Mouse (Mus musculus): ENCODE results near the gene Trim71. TPM values are rescaled to one million over a fixed set of nuclear protein-coding genes. Genes with fewer than 3 reads are reported as not detected.
"Not testable (repeated sequence)": the region's sequence is repeated elsewhere in the genome, so short reads cannot be mapped to it uniquely, and the experiment has no call there.

The Trim71 gene
- polyA plus RNA-seq, 1 experiment from 2014 or later: 3.1 TPM

DNA sequence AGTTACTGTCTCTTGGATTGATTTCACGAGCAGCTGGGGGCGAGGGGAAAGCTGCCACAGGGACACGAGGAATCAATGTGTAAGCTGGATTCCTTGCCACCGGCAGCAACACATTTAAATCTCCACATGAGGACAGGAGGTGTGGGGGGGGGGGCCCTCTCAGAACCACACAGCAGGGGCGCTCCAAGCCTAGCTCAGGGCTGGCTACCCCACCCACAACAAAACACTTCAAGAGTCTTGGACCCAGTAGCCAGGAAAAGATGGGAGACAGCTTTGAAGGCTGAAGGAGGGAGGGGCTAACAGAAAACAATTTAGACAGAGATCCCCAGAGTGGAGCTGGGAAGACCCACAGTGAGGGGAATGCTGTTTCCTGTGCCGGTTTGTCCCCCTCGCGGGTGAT is 38.3 kb downstream of the Trim71 start:
- peaks cover 19% of the 10 kb centered on the region for H3K4me1 ChIP-seq (replicated peaks; ENCODE audit: control insufficient read depth, insufficient read depth, low read length)

DNA sequence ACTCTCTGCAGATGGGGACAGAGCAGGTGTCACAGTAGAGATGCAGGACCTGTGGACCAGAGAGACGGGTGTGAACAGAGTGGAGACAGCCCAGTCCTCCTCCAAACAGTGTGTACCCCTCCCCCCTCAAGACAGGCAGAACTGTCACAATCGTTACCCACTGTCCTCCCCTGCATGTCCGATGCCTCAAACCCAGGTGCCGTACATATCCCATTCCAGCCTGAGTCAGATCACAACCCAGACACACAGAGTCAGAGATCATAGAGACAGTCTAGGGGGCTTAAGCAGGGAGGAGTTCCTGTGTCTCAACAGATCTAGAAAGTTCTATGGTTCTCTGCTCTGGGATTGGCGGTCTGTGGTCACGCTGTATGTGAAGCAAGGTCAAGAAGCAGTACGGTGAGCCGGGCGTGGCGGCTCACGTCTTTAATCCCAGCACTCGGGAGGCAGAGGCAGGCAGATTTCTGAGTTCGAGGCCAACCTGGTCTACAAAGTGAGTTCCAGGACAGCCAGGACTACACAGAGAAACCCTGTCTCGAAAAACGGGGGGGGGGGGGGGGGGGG is 39.0 kb downstream of the Trim71 start:
- DNase-seq (ENCODE audit: low spot score) (no peak), ATAC-seq (replicated peaks; ENCODE audit: low FRiP score) (no peak)
- no peak overlapping the region for H3K9ac ChIP-seq (ENCODE audit: low read depth, low read length)
- WGBS: 84% methylated on average over 14 of the region's 15 CpGs
- H3K4me3 ChIP-seq (ENCODE audit: low read depth, low read length): no peak overlapping the region
- no peaks in the 10 kb centered on the region for H3K9me3 ChIP-seq (ENCODE audit: control insufficient read depth, low read length)
- H3K36me3 ChIP-seq (ENCODE audit: control insufficient read depth, insufficient read depth, low read length): no peaks in the 10 kb centered on the region; the same call in 1 of the 2 replicates
- H3K27me3 ChIP-seq (replicated peaks; ENCODE audit: control insufficient read depth, insufficient read depth, low read length): no peaks in the 10 kb centered on the region
- H3K4me2 ChIP-seq: no peak overlapping the region
- H3K4me1 ChIP-seq (replicated peaks; ENCODE audit: control insufficient read depth, insufficient read depth, low read length): peaks cover 16% of the 10 kb centered on the region
- H3K27ac ChIP-seq (ENCODE audit: low read depth, low read length): no peak overlapping the region

More for the DNA sequence above, 38.3 kb downstream of the Trim71 start:
- Histone ChIP-seq H3K9me3 (ENCODE audit: control insufficient read depth, low read length) (no peaks in the 10 kb centered on the region), H3K27me3 (replicated peaks; ENCODE audit: control insufficient read depth, insufficient read depth, low read length) (no peaks in the 10 kb centered on the region), H3K9ac (ENCODE audit: low read depth, low read length) (no peak overlapping the region), H3K4me3 (ENCODE audit: low read depth, low read length) (no peak overlapping the region), H3K27ac (ENCODE audit: low read depth, low read length) (no peak overlapping the region), H3K4me2 (no peak overlapping the region), H3K36me3 (ENCODE audit: control insufficient read depth, insufficient read depth, low read length) (no peaks in the 10 kb centered on the region; the same call in 1 of the 2 replicates)
- 40% methylated on average over 8 of the region's 8 CpGs for WGBS
- ATAC-seq (replicated peaks; ENCODE audit: low FRiP score) (no peak), DNase-seq (ENCODE audit: low spot score) (no peak)

DNA sequence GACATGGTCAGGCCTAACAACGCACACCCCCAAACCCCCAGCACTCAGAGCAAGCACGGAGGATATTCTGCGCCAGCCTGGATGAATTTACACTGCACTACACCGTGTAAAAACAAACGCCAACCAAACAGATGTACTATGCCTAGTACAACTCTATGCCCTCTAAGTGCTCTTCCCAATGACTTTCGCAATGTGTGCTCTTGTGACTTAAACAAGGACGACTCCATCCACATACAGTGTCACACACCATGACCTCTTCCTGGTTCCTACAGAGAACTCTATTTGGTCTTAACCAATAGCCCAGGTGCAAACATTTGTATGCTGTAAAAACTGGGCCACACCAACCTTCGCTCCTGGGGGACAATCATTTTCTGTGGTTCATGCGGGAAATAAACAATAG is 41.7 kb downstream of the Trim71 start:
- DNase-seq (ENCODE audit: low spot score): no peak

DNA sequence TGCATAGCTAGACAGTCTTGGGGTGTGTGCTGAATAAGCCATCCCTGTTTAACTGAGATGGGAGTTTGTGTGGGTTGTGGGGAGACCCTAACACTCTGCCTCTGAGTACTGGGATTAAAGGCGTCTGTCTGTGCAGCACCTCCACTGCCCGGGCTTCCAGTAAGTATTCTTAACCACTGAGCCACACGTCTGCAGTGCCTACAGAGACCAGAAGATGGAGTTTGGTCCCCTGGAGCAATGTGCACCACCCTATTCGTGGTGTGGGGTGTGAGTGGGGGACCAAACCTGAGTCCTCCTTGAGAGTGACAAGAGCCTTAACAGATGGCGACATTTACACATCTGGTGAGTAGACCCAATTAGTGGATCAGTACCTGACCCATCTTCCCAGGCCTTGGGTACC is 42.1 kb downstream of the Trim71 start:
- Histone ChIP-seq H3K4me2 (no peak overlapping the region), H3K9ac (ENCODE audit: low read depth, low read length) (no peak overlapping the region), H3K27me3 (replicated peaks; ENCODE audit: control insufficient read depth, insufficient read depth, low read length) (no peaks in the 10 kb centered on the region), H3K4me1 (replicated peaks; ENCODE audit: control insufficient read depth, insufficient read depth, low read length) (peaks cover 6% of the 10 kb centered on the region), H3K36me3 (ENCODE audit: control insufficient read depth, insufficient read depth, low read length) (no peaks in the 10 kb centered on the region; the same call in 1 of the 2 replicates), H3K9me3 (ENCODE audit: control insufficient read depth, low read length) (no peaks in the 10 kb centered on the region), H3K27ac (ENCODE audit: low read depth, low read length) (no peak overlapping the region), H3K4me3 (ENCODE audit: low read depth, low read length) (no peak overlapping the region)
- no peak for ATAC-seq (replicated peaks; ENCODE audit: low FRiP score)
- 55% methylated on average over 5 of the region's 5 CpGs for WGBS
- DNase-seq (ENCODE audit: low spot score): no peak

More for the DNA sequence above, 41.7 kb downstream of the Trim71 start:
- H3K36me3 ChIP-seq (ENCODE audit: control insufficient read depth, insufficient read depth, low read length): no peaks in the 10 kb centered on the region; the same call in 1 of the 2 replicates
- WGBS: 76% methylated on average over 9 of the region's 9 CpGs
- peaks cover 8% of the 10 kb centered on the region for H3K4me1 ChIP-seq (replicated peaks; ENCODE audit: control insufficient read depth, insufficient read depth, low read length)
- no peaks in the 10 kb centered on the region for H3K9me3 ChIP-seq (ENCODE audit: control insufficient read depth, low read length)
- H3K9ac ChIP-seq (ENCODE audit: low read depth, low read length): no peak overlapping the region
- H3K4me2 ChIP-seq: no peak overlapping the region
- no peaks in the 10 kb centered on the region for H3K27me3 ChIP-seq (replicated peaks; ENCODE audit: control insufficient read depth, insufficient read depth, low read length)
- ATAC-seq (replicated peaks; ENCODE audit: low FRiP score): no peak
- no peak overlapping the region for H3K27ac ChIP-seq (ENCODE audit: low read depth, low read length)
- no peak overlapping the region for H3K4me3 ChIP-seq (ENCODE audit: low read depth, low read length)

DNA sequence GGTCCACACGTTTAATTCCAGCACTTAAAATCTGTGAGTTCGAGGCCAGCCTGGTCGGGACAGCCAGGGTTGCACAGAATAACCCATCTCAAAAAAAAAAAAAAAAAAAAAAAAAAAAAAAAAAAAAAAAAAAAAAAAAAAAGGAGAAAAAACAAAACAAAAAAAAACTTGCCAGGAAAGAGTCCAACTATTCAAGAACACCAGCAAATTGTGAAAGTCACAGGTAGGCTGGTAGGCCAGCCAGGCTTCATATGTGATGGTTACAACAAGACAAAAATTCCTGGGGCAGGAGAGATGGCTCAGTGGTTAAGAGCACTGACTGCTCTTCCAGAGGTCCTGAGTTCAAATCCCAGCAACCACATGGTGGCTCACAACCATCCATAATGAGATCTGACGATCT is 43.6 kb downstream of the Trim71 start:
- not testable (repeated sequence) for H3K4me2 ChIP-seq; H3K9me3 ChIP-seq (ENCODE audit: control insufficient read depth, low read length); H3K4me3 ChIP-seq (ENCODE audit: low read depth, low read length); H3K27me3 ChIP-seq (replicated peaks; ENCODE audit: control insufficient read depth, insufficient read depth, low read length); H3K9ac ChIP-seq (ENCODE audit: low read depth, low read length); ATAC-seq (replicated peaks; ENCODE audit: low FRiP score); H3K27ac ChIP-seq (ENCODE audit: low read depth, low read length); DNase-seq (ENCODE audit: low spot score); H3K4me1 ChIP-seq (replicated peaks; ENCODE audit: control insufficient read depth, insufficient read depth, low read length); H3K36me3 ChIP-seq (ENCODE audit: control insufficient read depth, insufficient read depth, low read length)
- 70% methylated on average over 4 of the region's 4 CpGs for WGBS

DNA sequence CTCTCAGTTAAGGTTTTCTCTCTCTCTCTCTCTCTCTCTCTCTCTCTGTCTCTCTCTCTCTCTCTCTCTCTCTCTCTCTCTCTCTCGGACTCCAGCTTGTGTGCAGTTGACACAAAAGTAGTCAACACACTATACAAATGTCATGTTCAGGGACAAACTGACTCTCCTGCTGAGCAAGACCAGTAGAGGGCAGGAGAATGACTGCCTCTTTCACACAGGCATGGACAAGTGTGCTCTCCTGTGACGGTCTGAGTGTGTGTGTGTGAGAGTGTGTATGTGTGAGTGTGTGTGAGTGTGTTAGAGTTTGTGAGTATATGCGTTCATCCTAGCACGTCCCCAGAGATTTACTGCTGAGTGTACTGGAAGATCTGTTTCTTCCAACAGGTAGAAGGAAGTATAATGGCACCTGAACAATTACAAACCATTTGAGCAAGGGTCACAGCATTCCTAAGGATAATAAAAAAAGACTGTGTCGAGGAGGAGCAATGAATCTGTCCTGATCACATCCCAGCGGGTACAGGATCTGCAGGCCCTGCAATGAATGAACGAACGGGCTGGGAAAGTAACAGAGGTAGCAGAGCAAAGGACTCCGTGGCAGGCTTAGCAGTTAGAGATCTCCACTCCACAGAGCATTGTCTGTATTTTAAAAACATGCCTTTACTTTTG is 45.2 kb downstream of the Trim71 start:
- H3K27me3 ChIP-seq (replicated peaks; ENCODE audit: control insufficient read depth, insufficient read depth, low read length): no peaks in the 10 kb centered on the region
- no peaks in the 10 kb centered on the region; the same call in 1 of the 2 replicates for H3K4me1 ChIP-seq (replicated peaks; ENCODE audit: control insufficient read depth, insufficient read depth, low read length)
- ATAC-seq (replicated peaks; ENCODE audit: low FRiP score) (no peak), DNase-seq (ENCODE audit: low spot score) (no peak)
- no peak overlapping the region for H3K9ac ChIP-seq (ENCODE audit: low read depth, low read length)
- no peak overlapping the region for H3K4me3 ChIP-seq (ENCODE audit: low read depth, low read length)
- H3K36me3 ChIP-seq (ENCODE audit: control insufficient read depth, insufficient read depth, low read length): peaks cover 2% of the 10 kb centered on the region
- WGBS: 77% methylated on average over 9 of the region's 9 CpGs
- no peaks in the 10 kb centered on the region; the same call in 1 of the 2 replicates for H3K9me3 ChIP-seq (ENCODE audit: control insufficient read depth, low read length)
- H3K4me2 ChIP-seq: no peak overlapping the region
- no peak overlapping the region for H3K27ac ChIP-seq (ENCODE audit: low read depth, low read length)

DNA sequence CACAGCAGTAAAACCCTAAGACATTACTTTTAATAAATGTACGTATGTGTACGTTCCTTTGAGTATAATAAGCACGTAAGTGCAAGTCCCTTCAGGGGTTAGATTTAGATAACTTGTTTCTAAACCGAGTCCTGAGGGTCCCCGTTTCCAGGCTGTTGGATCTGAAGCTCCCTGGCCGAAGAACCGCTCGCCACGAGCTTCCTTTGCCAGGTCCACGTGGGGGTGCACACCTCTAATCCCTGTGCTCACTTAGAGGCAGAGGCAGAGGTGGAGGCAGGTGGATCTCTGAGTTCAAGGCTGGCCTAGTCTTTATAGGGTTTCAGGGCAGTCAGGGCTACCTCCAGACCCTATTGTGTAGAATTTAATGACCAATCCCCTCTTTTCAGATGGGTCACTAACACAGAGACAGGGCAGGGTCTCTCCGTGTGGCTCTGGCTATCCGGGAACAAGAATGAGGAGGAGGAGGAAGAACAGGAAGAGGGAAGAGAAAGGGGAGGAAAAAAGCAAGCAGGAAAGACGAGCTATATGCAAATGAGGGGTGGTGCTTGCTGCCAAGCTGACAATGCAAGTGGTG is 46.2 kb downstream of the Trim71 start:
- Histone ChIP-seq H3K27ac (ENCODE audit: low read depth, low read length) (no peak overlapping the region), H3K4me3 (ENCODE audit: low read depth, low read length) (no peak overlapping the region), H3K36me3 (ENCODE audit: control insufficient read depth, insufficient read depth, low read length) (peaks cover 11% of the 10 kb centered on the region), H3K9me3 (ENCODE audit: control insufficient read depth, low read length) (peaks cover 8% of the 10 kb centered on the region), H3K4me2 (no peak overlapping the region), H3K4me1 (replicated peaks; ENCODE audit: control insufficient read depth, insufficient read depth, low read length) (no peaks in the 10 kb centered on the region; the same call in 1 of the 2 replicates), H3K27me3 (replicated peaks; ENCODE audit: control insufficient read depth, insufficient read depth, low read length) (no peaks in the 10 kb centered on the region), H3K9ac (ENCODE audit: low read depth, low read length) (no peak overlapping the region)
- no peak for DNase-seq (ENCODE audit: low spot score)
- 77% methylated on average over 13 of the region's 13 CpGs for WGBS
- no peak for ATAC-seq (replicated peaks; ENCODE audit: low FRiP score)

DNA sequence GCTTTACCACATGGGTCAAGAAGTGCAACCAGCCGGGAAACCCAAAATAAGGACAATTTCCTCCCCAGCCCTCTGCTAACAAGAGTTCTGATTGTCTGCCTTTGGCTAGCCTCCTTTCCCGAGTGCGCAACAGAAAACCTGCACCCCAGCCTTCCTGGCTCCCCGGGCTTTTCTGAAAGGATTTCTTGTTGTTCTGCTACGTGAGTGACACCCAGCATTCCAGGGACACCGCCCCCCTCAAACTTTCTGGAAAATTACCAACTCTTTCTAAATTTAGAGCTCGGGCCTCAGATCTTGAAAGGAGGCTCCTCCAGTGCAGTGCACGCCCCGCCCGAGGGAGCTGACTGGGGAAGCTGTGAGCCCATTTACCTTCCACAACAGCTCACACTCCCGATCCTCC is 48.8 kb downstream of the Trim71 start, which contains the start of gene C130032M10Rik:
Gene C130032M10Rik, plus strand, starts transcription at position 334 of the 400 bp plus-strand sequence.
- no peak within 1 kb of the TSS for H3K4me2 ChIP-seq

More for the DNA sequence above, 48.8 kb downstream of the Trim71 start, which contains the start of gene C130032M10Rik:
- DNase-seq (ENCODE audit: low spot score): no peak
- Histone ChIP-seq H3K27me3 (replicated peaks; ENCODE audit: control insufficient read depth, insufficient read depth, low read length) (no peaks in the 10 kb centered on the region), H3K9ac (ENCODE audit: low read depth, low read length) (no peak within 1 kb of the TSS), H3K9me3 (ENCODE audit: control insufficient read depth, low read length) (peaks cover 14% of the 10 kb centered on the region), H3K27ac (ENCODE audit: low read depth, low read length) (no peak within 1 kb of the TSS), H3K36me3 (ENCODE audit: control insufficient read depth, insufficient read depth, low read length) (peaks cover 17% of the 10 kb centered on the region), H3K4me3 (ENCODE audit: low read depth, low read length) (no peak within 1 kb of the TSS), H3K4me1 (replicated peaks; ENCODE audit: control insufficient read depth, insufficient read depth, low read length) (no peaks in the 10 kb centered on the region; the same call in 1 of the 2 replicates)
- ATAC-seq (replicated peaks; ENCODE audit: low FRiP score): no peak
- WGBS: 87% methylated on average over 11 of the region's 11 CpGs

Data from liver, embryonic 11.5 days (tissue).